Mouse (Mus musculus) frontal cortex, postnatal 36 days (tissue): ENCODE measurements at regions not wholly inside any gene's neighbourhood (a gene's known extent, or its start where the extent isn't known, plus 50 kb on each side); places are given as distances from the start of the nearest gene placed in this dataset.

Source experiments
- DNase-seq, 2 experiments: peaks; one replicate each; pipeline ENCODE4 v3.0.0; 2022; ENCODE audit warnings: low spot score in 2 of 2

GRCm38 (mm10) chr15:36669748-36670147, 337.8 kb downstream of the Zfp706 start:
- no peak for DNase-seq

GRCm38 (mm10) chr15:36666566-36666965, 341.0 kb downstream of the Zfp706 start:
- DNase-seq = no peak

GRCm38 (mm10) chr15:36664391-36664790, 343.2 kb downstream of the Zfp706 start:
- DNase-seq = no peak

GRCm38 (mm10) chr15:36660986-36661385, 346.6 kb downstream of the Zfp706 start:
- no peak for DNase-seq
